Mouse (Mus musculus): ENCODE measurements around the gene Fbf1. TPM values are rescaled to one million over a fixed set of nuclear protein-coding genes. Genes with fewer than 3 reads are reported as not detected.
"Not testable (repeated sequence)": the region's sequence is repeated elsewhere in the genome, so short reads cannot be mapped to it uniquely, and the experiment has no call there.

The Fbf1 gene
- total RNA-seq, 2 experiments from 2014 or later, result 30.9 to 42.1 TPM

GRCm38 (mm10) chr11:116138096-116138467, 29.9 kb downstream of the Fbf1 start:
- DNase-seq (ENCODE audit: low spot score in 2 of 2), result no peak

GRCm38 (mm10) chr11:116134171-116134570, 33.8 kb downstream of the Fbf1 start:
- no peak for DNase-seq (ENCODE audit: low spot score in 2 of 2)

- no peak for DNase-seq (ENCODE audit: low spot score in 2 of 2)
Measured at GRCm38 (mm10) chr11:116133497-116133896, 34.5 kb downstream of the Fbf1 start.

- no peak for DNase-seq (ENCODE audit: low spot score in 2 of 2)
Measured at GRCm38 (mm10) chr11:116132366-116133333, 35.3 kb downstream of the Fbf1 start.

GRCm38 (mm10) chr11:116131349-116132170, 36.4 kb downstream of the Fbf1 start:
- DNase-seq (ENCODE audit: low spot score in 2 of 2), result no peak

- peak; percentile 83 to 87 for DNase-seq (ENCODE audit: low spot score in 2 of 2)
Measured at GRCm38 (mm10) chr11:116130488-116131205, 37.3 kb downstream of the Fbf1 start, which contains the start of gene Trim65. TSS of gene Trim65 (minus strand) at chr11:116131128.

GRCm38 (mm10) chr11:116129993-116130487, 37.9 kb downstream of the Fbf1 start:
- DNase-seq (ENCODE audit: low spot score in 2 of 2), result no peak

GRCm38 (mm10) chr11:116129091-116129790, 38.7 kb downstream of the Fbf1 start:
- no peak for DNase-seq (ENCODE audit: low spot score in 2 of 2)

GRCm38 (mm10) chr11:116127986-116128385, 40.0 kb downstream of the Fbf1 start:
- DNase-seq (ENCODE audit: low spot score in 2 of 2), result no peak

GRCm38 (mm10) chr11:116127156-116127980, 40.6 kb downstream of the Fbf1 start, which contains the start of gene Trim47:
TSS of gene Trim47 (minus strand) at chr11:116127210.
- peak in 1 of 2 experiments; percentile 62 for DNase-seq (ENCODE audit: low spot score in 2 of 2)

- DNase-seq (ENCODE audit: low spot score in 2 of 2), result no peak
Measured at GRCm38 (mm10) chr11:116126261-116126660, 41.7 kb downstream of the Fbf1 start.

- not testable (repeated sequence) for DNase-seq (ENCODE audit: low spot score in 2 of 2)
Measured at GRCm38 (mm10) chr11:116121731-116122245, 46.2 kb downstream of the Fbf1 start.

- no peak for DNase-seq (ENCODE audit: low spot score in 2 of 2)
Measured at GRCm38 (mm10) chr11:116117819-116118218, 50.1 kb downstream of the Fbf1 start.

- no peak for DNase-seq (ENCODE audit: low spot score in 2 of 2)
Measured at GRCm38 (mm10) chr11:116117241-116117640, 50.7 kb downstream of the Fbf1 start.

- no peak for DNase-seq (ENCODE audit: low spot score in 2 of 2)
Measured at GRCm38 (mm10) chr11:116111611-116112203, 56.3 kb downstream of the Fbf1 start.

GRCm38 (mm10) chr11:116111067-116111466, 56.9 kb downstream of the Fbf1 start:
- DNase-seq (ENCODE audit: low spot score in 2 of 2), result no peak

GRCm38 (mm10) chr11:116110540-116110939, 57.4 kb downstream of the Fbf1 start:
- no peak for DNase-seq (ENCODE audit: low spot score in 2 of 2)

- peak; percentile 67 to 80 for DNase-seq (ENCODE audit: low spot score in 2 of 2)
Measured at GRCm38 (mm10) chr11:116110131-116110530, 57.8 kb downstream of the Fbf1 start.
